Mouse (Mus musculus): ENCODE data around the gene Olfr94. TPM values are rescaled to one million over a fixed set of nuclear protein-coding genes. Genes with fewer than 3 reads are reported as not detected.

Olfr94 gene
- total RNA-seq, 2 experiments from 2014 or later, result not detected

Other genes with a start within 250 kb of the Olfr94 start
- 81.0 and 96.9 TPM in 2 replicates for gene Ppp1r11, start 249.3 kb downstream of the Olfr94 start, total RNA-seq (2014; fragmentation: Nextera tagmentation)
- gene Ppp1r11, start 249.3 kb downstream of the Olfr94 start, total RNA-seq (2017), result 91.6 and 110 TPM in 2 replicates
- 81.6 and 134 TPM in 2 replicates for gene Znrd1, start 242.4 kb downstream of the Olfr94 start, total RNA-seq (2014; fragmentation: Nextera tagmentation)
- gene Znrd1, start 242.4 kb downstream of the Olfr94 start, total RNA-seq (2017), result 25.6 and 35.4 TPM in 2 replicates
- 1.1 and 5.5 TPM in 2 replicates for gene Znrd1as, start 242.4 kb downstream of the Olfr94 start, total RNA-seq (2014; fragmentation: Nextera tagmentation)
- gene Znrd1as, start 242.4 kb downstream of the Olfr94 start, total RNA-seq (2017), result 9.1 and 11.2 TPM in 2 replicates
- gene 2410137M14Rik, start 219.8 kb downstream of the Olfr94 start, total RNA-seq (2014; fragmentation: Nextera tagmentation), result not detected in 2 replicates
- gene 2410137M14Rik, start 219.8 kb downstream of the Olfr94 start, total RNA-seq (2017), result not detected in 2 replicates
- gene H2-M5, start 211.5 kb downstream of the Olfr94 start, total RNA-seq (2014; fragmentation: Nextera tagmentation), result not detected in 2 replicates
- gene H2-M5, start 211.5 kb downstream of the Olfr94 start, total RNA-seq (2017), result not detected in 2 replicates
- 1.2 TPM in 1 of 2 replicates, not detected in the other for gene Zfp57, start 199.8 kb downstream of the Olfr94 start, total RNA-seq (2014; fragmentation: Nextera tagmentation)
- gene Zfp57, start 199.8 kb downstream of the Olfr94 start, total RNA-seq (2017), result 0.57 TPM in 1 of 2 replicates, not detected in the other
- gene Mog, start 177.6 kb downstream of the Olfr94 start, total RNA-seq (2014; fragmentation: Nextera tagmentation), result not detected in 2 replicates
- gene Mog, start 177.6 kb downstream of the Olfr94 start, total RNA-seq (2017), result not detected in 2 replicates
- gene Gabbr1, start 155.0 kb downstream of the Olfr94 start, total RNA-seq (2014; fragmentation: Nextera tagmentation), result 1.3 and 2.0 TPM in 2 replicates
- 0.57 and 1.7 TPM in 2 replicates for gene Gabbr1, start 155.0 kb downstream of the Olfr94 start, total RNA-seq (2017)
- not detected in 2 replicates for gene Olfr90, start 112.5 kb downstream of the Olfr94 start, total RNA-seq (2014; fragmentation: Nextera tagmentation)
- not detected in 2 replicates for gene Olfr90, start 112.5 kb downstream of the Olfr94 start, total RNA-seq (2017)
- gene Olfr91, start 102.7 kb downstream of the Olfr94 start, total RNA-seq (2014; fragmentation: Nextera tagmentation), result not detected in 2 replicates
- not detected in 2 replicates for gene Olfr91, start 102.7 kb downstream of the Olfr94 start, total RNA-seq (2017)
- not detected in 2 replicates for gene Olfr92, start 80.9 kb downstream of the Olfr94 start, total RNA-seq (2014; fragmentation: Nextera tagmentation)
- not detected in 2 replicates for gene Olfr92, start 80.9 kb downstream of the Olfr94 start, total RNA-seq (2017)
- gene Olfr93, start 39.5 kb downstream of the Olfr94 start, total RNA-seq (2014; fragmentation: Nextera tagmentation), result not detected in 2 replicates
- not detected in 2 replicates for gene Olfr93, start 39.5 kb downstream of the Olfr94 start, total RNA-seq (2017)
- gene Ubd, start 7.1 kb downstream of the Olfr94 start, total RNA-seq (2014; fragmentation: Nextera tagmentation), result not detected in 2 replicates
- not detected in 2 replicates for gene Ubd, start 7.1 kb downstream of the Olfr94 start, total RNA-seq (2017)
- not detected in 2 replicates for gene Olfr95, start 12.1 kb upstream of the Olfr94 start, total RNA-seq (2014; fragmentation: Nextera tagmentation)
- gene Olfr95, start 12.1 kb upstream of the Olfr94 start, total RNA-seq (2017), result not detected in 2 replicates
- gene Olfr96, start 19.2 kb upstream of the Olfr94 start, total RNA-seq (2014; fragmentation: Nextera tagmentation), result not detected in 2 replicates
- gene Olfr96, start 19.2 kb upstream of the Olfr94 start, total RNA-seq (2017), result not detected in 2 replicates
- not detected in 2 replicates for gene Olfr97, start 36.3 kb upstream of the Olfr94 start, total RNA-seq (2014; fragmentation: Nextera tagmentation)
- gene Olfr97, start 36.3 kb upstream of the Olfr94 start, total RNA-seq (2017), result not detected in 2 replicates
- gene Olfr98, start 62.8 kb upstream of the Olfr94 start, total RNA-seq (2014; fragmentation: Nextera tagmentation), result not detected in 2 replicates
- not detected in 2 replicates for gene Olfr98, start 62.8 kb upstream of the Olfr94 start, total RNA-seq (2017)
- gene H2-M3, start 69.2 kb upstream of the Olfr94 start, total RNA-seq (2014; fragmentation: Nextera tagmentation), result 7.3 and 9.4 TPM in 2 replicates
- 16.9 and 23.6 TPM in 2 replicates for gene H2-M3, start 69.2 kb upstream of the Olfr94 start, total RNA-seq (2017)
- not detected in 2 replicates for gene Olfr99, start 82.5 kb upstream of the Olfr94 start, total RNA-seq (2014; fragmentation: Nextera tagmentation)
- not detected in 2 replicates for gene Olfr99, start 82.5 kb upstream of the Olfr94 start, total RNA-seq (2017)
- gene Olfr101, start 103.3 kb upstream of the Olfr94 start, total RNA-seq (2014; fragmentation: Nextera tagmentation), result not detected in 2 replicates
- gene Olfr101, start 103.3 kb upstream of the Olfr94 start, total RNA-seq (2017), result not detected in 2 replicates
- gene Olfr102, start 116.1 kb upstream of the Olfr94 start, total RNA-seq (2014; fragmentation: Nextera tagmentation), result not detected in 2 replicates
- not detected in 2 replicates for gene Olfr102, start 116.1 kb upstream of the Olfr94 start, total RNA-seq (2017)
- gene Olfr103, start 138.7 kb upstream of the Olfr94 start, total RNA-seq (2014; fragmentation: Nextera tagmentation), result not detected in 2 replicates
- not detected in 2 replicates for gene Olfr103, start 138.7 kb upstream of the Olfr94 start, total RNA-seq (2017)
- gene Olfr104-ps, start 158.6 kb upstream of the Olfr94 start, total RNA-seq (2014; fragmentation: Nextera tagmentation), result not detected in 2 replicates
- not detected in 2 replicates for gene Olfr104-ps, start 158.6 kb upstream of the Olfr94 start, total RNA-seq (2017)
- gene Olfr105-ps, start 178.0 kb upstream of the Olfr94 start, total RNA-seq (2014; fragmentation: Nextera tagmentation), result not detected in 2 replicates
- not detected in 2 replicates for gene Olfr105-ps, start 178.0 kb upstream of the Olfr94 start, total RNA-seq (2017)
- gene Olfr106-ps, start 189.4 kb upstream of the Olfr94 start, total RNA-seq (2014; fragmentation: Nextera tagmentation), result not detected in 2 replicates
- not detected in 2 replicates for gene Olfr106-ps, start 189.4 kb upstream of the Olfr94 start, total RNA-seq (2017)
- gene Olfr107, start 198.2 kb upstream of the Olfr94 start, total RNA-seq (2014; fragmentation: Nextera tagmentation), result not detected in 2 replicates
- not detected in 2 replicates for gene Olfr107, start 198.2 kb upstream of the Olfr94 start, total RNA-seq (2017)
- not detected in 2 replicates for gene Olfr108, start 244.5 kb upstream of the Olfr94 start, total RNA-seq (2014; fragmentation: Nextera tagmentation)
- not detected in 2 replicates for gene Olfr108, start 244.5 kb upstream of the Olfr94 start, total RNA-seq (2017)

Data from granulocyte monocyte progenitor cell, adult 5-6 weeks (primary cell).